Mouse (Mus musculus) embryo, embryonic 10.5 days (tissue): ENCODE measurements around the gene Gm13757.
"Not testable (repeated sequence)": the region's sequence is repeated elsewhere in the genome, so short reads cannot be mapped to it uniquely, and the experiment has no call there.

Experiments used
- DNase-seq: peaks from one replicate; pipeline ENCODE4 v3.0.0-alpha.2; 2015; ENCODE audit warnings: low spot score

The Gm13757 gene

DNA sequence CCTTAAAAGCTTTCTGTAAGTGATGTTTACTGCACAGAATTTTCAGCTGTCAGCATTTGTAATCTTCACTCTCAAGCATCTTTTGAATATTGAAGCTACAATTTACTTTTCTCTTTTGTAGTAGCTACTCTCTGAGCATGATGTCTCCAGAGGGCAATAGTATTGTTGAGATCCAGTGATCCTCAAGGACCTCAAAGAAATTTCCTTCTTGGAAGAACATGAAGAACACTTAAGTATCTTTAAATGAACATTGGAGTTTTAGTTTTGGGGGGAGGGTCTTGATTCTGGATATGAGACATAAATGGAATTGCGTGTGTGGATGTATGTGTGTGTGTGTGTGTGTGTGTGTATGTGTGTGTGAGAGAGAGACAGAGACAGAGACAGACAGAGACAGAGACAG lies at the start of gene Gm13757:
TSS of gene Gm13757 (minus strand) at position 101 of the 400 bp plus-strand sequence.
- DNase-seq: no peak

DNA sequence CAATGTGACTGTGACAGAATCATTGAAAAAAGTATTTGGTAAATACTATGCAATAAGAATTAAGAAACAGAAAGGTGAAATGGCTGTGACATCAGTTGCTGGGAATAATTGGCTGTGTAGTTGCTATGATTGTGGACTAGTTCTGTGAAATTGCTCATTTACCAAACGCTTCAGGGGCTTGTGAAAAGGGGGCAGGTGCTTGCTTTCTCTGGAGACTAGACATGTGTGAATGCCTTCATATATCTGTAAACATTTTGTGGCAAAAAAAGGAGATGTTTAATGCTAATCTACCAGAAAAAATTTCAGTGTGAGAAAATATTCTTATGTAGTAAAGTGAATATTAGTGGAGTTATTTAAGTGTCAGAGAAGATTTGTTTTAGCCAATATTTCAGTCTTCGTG lies 44.1 kb upstream of the Gm13757 start, which contains the start of gene Olfr1185-ps1:
TSS of gene Olfr1185-ps1 (plus strand) at position 301 of the 400 bp plus-strand sequence.
- DNase-seq: no peak

GRCm38 (mm10) chr2:88483298-88483697 lies 34.4 kb upstream of the Gm13757 start, which contains the start of gene Olfr1184:
Gene Olfr1184, plus strand, starts transcription at chr2:88483598.
- DNase-seq: no peak

- DNase-seq: not testable (repeated sequence)
Measured at GRCm38 (mm10) chr2:88454567-88454966, 5.6 kb upstream of the Gm13757 start, which contains the start of gene Olfr1183. Gene Olfr1183, plus strand, starts transcription at chr2:88454867.

- no peak for DNase-seq
Measured at GRCm38 (mm10) chr2:88426071-88426470, 22.9 kb downstream of the Gm13757 start, which contains the start of gene Olfr1181. Gene Olfr1181, minus strand, starts transcription at chr2:88426171.

GRCm38 (mm10) chr2:88419051-88419450 lies 29.9 kb downstream of the Gm13757 start, which contains the start of gene Olfr1180:
Gene Olfr1180, minus strand, starts transcription at chr2:88419151.
- DNase-seq: no peak

DNA sequence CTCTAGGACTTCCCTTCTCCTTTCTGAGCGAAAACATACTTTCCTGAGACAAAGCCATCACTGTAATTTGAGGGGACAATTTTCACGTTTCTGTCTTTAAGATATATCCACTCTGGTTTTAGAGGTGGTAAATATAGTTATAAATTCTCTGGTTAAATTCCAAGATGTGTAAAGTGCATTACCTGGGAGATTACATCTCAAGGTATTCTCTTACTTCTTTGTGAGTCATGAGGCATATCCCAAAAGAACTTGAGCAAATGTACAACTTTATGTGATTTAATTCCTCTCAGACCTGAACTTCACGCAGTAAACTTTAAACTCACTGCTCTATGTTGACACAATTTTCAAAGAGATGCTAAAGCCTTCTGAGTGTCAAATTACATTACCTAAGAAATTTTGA lies 42.6 kb downstream of the Gm13757 start, which contains the start of gene Olfr1179:
TSS of gene Olfr1179 (minus strand) at position 101 of the 400 bp plus-strand sequence.
- DNase-seq: no peak
